Mouse (Mus musculus): ENCODE data around the gene Asgr1. TPM values are rescaled to one million over a fixed set of nuclear protein-coding genes. Genes with fewer than 3 reads are reported as not detected.
A peak's percentile ranks its signal among the peaks of the same experiment; 100 is the strongest.

Gene Asgr1
- total RNA-seq, 2 experiments from 2014 or later = not detected

DNA sequence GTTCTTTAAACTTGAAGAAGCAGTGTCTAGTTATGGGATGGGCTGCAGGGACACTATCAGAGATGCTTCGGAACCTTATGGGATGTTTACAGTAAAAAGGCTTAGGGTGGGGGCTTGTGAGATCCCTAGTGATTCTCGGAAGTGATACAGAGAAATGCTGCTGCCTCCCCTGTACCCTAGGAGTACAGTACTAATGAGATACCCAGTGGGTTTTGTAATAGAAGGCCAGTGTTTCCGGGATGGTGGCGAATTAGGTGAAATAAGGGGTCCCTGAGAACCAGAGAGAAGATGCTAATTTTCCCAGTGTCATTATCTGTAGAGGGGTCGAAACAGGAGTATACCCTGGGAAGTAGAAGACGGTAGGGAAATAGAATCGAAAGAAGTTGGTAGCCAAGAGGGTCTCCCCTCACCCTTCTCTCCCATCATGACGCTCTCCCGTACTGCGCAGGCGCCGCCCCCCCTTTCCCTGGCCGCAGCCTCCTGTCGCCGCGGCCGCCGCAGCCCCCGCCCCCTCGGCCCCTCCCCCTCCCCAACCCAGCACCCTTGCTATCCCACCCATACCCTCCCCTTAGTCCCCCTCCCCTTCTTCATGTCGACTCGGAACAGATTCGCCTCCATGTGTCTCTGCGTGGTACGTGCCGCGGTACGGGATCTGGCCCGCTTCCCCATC is 30.3 kb upstream of the Asgr1 start:
- ATAC-seq (replicated peaks; ENCODE audit: poor library complexity) = no peak

- no peak for ATAC-seq (replicated peaks; ENCODE audit: poor library complexity)
Observed at GRCm38 (mm10) chr11:70024151-70024514, 29.8 kb upstream of the Asgr1 start.

GRCm38 (mm10) chr11:70026689-70027088 is 27.2 kb upstream of the Asgr1 start:
- ATAC-seq (replicated peaks; ENCODE audit: poor library complexity) = no peak

GRCm38 (mm10) chr11:70027397-70027796 is 26.5 kb upstream of the Asgr1 start:
- no peak for ATAC-seq (replicated peaks; ENCODE audit: poor library complexity)

DNA sequence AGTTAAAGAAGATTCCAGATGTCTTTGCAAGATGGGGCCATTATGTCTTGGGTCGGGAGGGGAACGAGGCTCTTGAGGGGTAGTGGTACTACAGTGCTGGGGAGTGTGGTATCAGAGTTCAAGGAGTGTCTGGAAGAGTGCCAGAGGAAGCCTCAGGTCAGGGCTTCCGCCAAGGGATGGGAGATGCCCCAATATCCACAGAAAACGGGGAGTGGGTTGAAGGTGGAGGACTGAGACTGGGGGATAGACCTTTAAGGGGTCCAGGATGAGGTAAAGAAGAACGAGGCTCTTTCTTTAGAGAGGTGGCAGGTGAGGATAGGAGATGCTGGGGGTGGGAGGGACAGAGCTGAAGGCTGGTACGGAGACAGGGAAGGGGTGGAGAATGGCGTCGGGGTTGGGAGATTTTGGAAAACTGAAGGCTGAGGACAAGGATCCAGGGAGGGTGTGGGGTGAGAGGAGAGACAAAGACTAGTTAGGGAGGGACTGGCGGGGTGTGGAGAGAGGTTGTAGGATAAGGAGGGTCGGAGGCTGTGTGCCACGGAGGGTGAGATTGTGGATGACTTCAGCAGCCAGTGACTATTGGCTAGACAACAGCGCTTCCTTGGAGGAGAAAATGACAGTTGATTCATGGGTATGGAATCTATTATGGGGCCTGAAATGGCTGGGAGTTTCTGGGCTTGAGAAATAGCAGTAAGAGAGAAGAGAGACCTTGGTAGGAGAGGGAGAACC is 25.3 kb upstream of the Asgr1 start:
- ATAC-seq (replicated peaks; ENCODE audit: poor library complexity) = peak; percentile 35

GRCm38 (mm10) chr11:70029130-70029801 is 24.6 kb upstream of the Asgr1 start:
- peak; percentile 61 for ATAC-seq (replicated peaks; ENCODE audit: poor library complexity)

- no peak; the same call in 1 of the 2 replicates for ATAC-seq (replicated peaks; ENCODE audit: poor library complexity)
Observed at GRCm38 (mm10) chr11:70029829-70030550, 23.9 kb upstream of the Asgr1 start.

GRCm38 (mm10) chr11:70030651-70031320 is 23.1 kb upstream of the Asgr1 start:
- no peak for ATAC-seq (replicated peaks; ENCODE audit: poor library complexity)

DNA sequence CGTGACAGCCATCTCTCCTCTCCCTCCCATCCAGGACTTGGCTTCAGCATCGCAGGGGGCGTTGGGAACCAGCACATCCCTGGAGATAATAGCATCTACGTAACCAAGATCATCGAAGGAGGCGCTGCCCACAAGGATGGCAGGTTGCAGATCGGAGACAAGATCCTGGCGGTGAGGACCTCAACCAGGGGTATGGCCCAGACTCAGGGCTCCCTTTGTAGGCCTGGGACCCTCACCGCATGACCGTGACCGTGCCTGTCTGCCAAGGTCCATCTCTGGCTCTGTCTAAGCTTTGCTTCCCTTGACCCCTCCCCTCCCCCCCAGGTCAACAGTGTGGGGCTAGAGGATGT is 22.6 kb upstream of the Asgr1 start:
- ATAC-seq (replicated peaks; ENCODE audit: poor library complexity) = no peak

DNA sequence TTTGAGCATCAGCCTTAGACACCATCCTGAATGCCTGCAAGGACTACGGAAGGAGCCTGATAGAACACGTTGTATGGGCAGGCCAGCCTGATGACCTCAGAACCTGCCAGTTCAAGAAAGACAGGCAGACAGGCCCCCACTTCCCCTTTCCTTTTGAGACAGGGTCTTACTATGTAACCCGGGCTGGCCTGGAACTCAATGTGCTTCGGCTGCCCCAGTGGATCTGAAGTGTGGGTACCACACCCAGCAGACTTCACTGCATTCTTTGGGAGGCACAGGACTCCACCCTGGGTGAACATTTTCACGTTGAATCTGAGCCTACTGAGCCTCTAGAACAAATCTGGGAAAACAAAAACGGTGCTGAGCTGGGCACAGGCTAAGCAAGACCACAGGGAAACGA is 15.7 kb upstream of the Asgr1 start:
- ATAC-seq (replicated peaks; ENCODE audit: poor library complexity) = no peak

DNA sequence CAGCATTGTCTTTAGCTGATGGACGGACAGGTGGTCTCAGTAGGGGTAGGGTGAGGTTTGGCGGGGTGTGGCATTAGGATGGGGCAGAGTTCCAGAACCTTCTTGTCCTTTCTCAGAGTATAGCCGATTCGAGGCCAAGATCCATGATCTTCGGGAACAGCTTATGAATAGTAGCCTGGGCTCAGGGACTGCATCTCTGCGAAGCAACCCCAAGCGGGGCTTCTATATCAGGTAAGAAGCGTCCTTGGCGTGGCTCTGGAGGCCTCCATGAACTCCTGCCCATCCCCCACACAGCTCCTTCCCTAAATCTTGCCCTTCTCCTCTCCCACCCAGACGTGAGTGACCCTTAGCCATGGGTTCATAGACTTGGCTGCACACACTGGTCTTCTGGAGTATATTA is 14.3 kb upstream of the Asgr1 start:
- no peak for ATAC-seq (replicated peaks; ENCODE audit: poor library complexity)

- no peak for ATAC-seq (replicated peaks; ENCODE audit: poor library complexity)
Observed at GRCm38 (mm10) chr11:70040184-70040583, 13.7 kb upstream of the Asgr1 start.

- no peak for ATAC-seq (replicated peaks; ENCODE audit: poor library complexity)
Observed at GRCm38 (mm10) chr11:70042309-70043085, 11.4 kb upstream of the Asgr1 start.

- ATAC-seq (replicated peaks; ENCODE audit: poor library complexity) = no peak
Observed at GRCm38 (mm10) chr11:70043665-70044064, 10.2 kb upstream of the Asgr1 start.

DNA sequence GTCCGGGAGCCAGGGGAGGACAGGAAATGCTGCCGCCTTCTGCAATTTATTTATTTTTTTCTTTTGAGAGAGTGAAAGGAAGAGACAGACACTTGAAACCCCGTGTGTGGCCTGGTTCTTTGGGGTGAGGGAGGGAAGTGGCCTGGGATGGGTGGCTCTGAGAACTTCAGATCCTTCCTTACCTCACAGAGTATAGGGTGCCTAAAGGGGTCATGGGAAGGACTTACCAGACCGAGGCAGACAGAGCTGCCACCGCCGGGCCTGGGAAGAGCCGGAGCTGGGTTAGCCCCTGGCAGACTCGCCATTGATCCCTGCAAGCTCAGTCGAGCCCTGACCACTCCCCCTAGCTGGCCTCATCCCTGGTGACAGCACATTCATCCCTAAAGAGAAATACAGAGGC is 8.4 kb upstream of the Asgr1 start:
- ATAC-seq (replicated peaks; ENCODE audit: poor library complexity) = no peak

DNA sequence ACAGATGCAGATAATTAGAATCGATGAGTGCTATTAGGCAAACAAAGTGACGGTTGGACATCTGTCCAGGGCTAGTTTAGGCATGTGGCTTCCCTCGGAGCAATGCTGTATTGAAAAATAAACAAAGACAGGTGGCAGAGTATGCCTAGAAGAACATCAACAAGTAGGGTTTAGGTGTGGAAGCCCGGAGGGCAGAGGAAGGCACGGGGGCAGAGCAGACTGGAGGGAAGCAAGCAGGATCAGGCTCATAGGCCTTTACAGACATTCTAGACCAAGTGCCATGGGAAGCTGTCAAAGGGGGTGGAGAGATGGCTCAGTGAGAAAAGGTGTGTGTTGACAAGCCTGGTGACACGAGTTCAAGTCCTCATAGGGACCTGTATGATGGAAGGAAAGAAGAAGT is 4.5 kb upstream of the Asgr1 start:
- no peak for ATAC-seq (replicated peaks; ENCODE audit: poor library complexity)

DNA sequence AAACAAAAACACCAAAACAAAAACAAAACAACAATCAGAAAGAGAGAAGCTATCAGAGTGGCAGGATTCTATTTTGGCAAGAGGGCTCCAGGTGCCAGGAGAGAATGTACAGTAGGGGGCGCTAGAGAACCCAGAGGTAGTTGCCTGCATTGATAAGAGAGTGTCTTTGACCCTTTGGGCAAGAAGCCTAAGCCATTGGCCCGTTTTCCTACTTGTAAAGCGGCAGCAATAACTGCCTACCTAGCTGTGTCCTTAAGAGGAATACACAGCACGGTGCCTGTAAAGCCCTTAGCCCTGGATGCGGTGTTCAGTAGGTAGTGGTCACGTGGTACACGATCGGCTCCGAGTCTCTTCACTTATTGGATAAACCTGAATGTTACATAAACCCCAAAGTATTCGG is 4.1 kb upstream of the Asgr1 start:
- ATAC-seq (replicated peaks; ENCODE audit: poor library complexity) = no peak

DNA sequence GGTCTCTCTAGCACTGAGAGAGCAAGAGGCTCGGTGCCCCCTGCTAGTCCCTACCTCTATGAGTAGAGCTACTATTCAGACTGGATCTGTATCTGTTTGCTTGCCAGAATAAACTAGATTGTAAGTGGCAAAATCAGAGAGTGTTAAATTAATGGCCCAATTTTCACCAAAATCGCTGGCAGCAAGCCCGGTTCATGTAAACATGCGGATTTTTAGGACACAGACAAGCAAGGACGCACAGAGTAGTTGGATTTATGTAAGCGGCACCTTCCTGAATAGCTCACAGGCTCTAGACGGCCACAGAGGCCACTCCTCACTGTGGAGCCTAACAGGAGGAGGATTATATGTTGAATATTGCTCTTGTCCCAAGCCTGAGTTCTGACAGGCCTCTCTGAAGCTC is 729 bp upstream of the Asgr1 start:
- no peak for ATAC-seq (replicated peaks; ENCODE audit: poor library complexity)

DNA sequence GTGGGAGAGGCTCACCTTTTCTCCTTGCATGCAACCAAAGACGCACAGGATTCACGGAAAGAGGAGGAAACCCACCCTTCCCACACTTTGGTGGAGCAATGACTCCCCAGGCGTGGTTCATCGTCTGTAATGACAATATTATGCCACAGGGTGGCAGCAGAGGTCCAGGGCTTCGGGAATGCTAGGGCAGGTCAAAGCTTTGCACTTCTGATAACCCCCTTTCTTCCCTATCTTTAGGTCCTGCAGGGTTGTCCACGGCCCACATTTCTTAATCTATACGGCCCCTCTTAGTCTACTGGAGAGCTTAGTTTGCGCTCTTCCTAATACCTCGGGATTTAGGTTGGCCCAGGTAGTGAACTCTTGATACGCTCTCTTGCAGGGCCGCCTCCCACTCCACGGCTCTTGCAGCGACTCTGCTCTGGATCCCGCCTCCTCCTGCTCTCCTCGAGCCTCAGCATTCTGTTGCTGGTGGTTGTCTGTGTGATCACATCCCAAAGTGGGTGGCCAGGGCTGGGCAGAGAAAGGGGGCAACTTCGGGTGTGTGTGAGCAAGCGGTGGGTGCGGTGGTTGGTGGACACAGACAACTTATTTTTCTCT is 1.8 kb downstream of the Asgr1 start:
- peak; percentile 95 for ATAC-seq (replicated peaks; ENCODE audit: poor library complexity)

DNA sequence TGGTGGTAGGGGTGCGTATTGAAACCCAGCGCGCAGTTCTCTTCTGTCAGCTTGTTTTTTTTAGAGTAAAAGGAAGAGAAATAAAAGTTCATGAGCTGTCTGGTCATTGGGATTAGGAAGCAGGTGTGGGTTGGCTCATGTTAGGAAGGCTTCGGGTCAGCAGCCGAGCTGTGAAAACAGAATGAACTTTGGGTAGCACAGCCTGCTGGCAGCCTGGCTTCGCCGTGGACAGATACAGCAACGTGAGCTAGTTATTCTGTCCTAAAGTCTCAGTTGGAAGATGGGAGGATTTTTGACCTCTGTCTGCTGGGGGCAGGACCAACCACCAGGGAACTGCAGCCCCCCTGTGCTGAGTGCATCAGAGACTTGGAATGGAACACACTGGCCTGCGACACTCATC is 3.9 kb downstream of the Asgr1 start:
- no peak for ATAC-seq (replicated peaks; ENCODE audit: poor library complexity)
